Mouse (Mus musculus) right cerebral cortex, adult 18-20 months (tissue): Measurements from ENCODE around the gene Sirt2.

ENCODE experiments used
- DNase-seq: peaks from one replicate; pipeline ENCODE4 v3.0.0; 2022; ENCODE audit warnings: mixed read lengths

The Sirt2 gene

DNA sequence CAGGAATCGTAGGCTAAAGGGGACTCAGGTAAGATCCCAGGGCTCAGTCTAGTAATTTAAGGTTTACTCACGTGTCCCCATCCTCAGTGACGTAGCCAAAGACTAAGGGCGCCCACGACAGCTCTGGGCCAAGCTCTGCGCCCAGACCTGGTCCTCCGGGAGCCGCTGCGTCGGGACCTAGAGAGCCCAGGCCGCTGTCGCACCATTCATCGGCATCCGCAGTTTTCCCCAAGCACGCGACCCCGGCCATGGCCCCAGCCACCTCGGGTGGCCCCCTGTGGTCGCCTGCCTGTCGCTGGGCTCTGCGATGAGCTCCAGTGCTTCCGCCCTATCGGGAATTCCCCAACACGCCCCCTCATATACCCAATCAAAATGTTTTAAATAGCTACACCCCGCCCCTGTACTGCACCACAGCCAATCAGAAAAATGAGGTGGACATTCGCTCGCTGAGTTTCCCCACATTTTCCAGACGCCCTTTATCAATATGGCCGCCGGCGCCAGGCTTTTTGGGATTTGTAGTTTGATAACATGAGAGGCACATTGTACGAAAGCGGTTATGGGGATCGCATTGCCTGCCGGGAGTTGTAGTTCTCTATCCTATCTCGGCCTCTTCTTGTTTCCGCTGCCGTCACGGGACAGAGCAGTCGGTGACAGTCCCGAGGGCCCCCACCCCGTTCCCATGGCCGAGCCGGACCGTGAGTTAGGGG is at the start of gene Sirt2:
TSS of gene Sirt2 (plus strand) at position 563 of the 707 bp plus-strand sequence.
- peak; percentile 99 for DNase-seq

DNA sequence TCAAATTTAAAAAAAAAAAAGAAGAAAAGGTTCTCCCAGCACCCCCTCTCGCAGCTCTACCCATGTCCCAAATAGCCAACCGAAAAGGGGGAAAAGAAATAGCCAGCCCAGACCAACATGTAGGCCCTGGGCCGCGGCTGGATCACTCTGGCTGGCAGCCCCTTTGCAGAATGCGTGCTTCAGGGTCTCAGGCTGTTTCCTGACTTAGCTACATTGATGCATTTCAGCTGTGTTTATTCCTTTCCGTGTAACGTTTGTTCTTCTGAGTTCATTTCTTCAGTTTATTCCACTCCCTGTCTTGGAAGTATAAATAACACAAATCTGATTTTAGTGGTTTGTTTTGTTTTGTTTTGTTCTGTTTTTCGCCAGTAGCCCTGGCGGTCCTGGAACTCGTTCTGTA is 48.8 kb upstream of the Sirt2 start:
- no peak for DNase-seq

DNA sequence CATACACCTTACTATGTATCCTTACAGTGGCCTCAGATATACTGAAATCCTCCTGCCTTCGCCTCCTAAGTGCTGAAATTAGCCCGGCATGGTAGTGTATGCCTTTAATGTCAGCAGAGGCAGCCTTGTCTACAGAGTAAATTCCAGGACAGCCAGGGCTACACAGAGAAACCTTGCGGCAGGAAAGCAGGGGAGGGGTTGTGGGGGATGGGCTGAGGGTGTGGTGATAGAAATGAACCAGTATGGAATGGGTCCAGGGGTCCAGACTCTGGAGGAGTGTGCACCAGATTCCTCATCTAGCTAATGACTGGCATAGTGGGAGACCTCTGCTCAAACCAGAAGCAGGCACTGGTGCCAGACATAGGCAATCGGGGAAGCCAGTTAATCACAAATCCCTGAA is 47.4 kb upstream of the Sirt2 start:
- no peak for DNase-seq

DNA sequence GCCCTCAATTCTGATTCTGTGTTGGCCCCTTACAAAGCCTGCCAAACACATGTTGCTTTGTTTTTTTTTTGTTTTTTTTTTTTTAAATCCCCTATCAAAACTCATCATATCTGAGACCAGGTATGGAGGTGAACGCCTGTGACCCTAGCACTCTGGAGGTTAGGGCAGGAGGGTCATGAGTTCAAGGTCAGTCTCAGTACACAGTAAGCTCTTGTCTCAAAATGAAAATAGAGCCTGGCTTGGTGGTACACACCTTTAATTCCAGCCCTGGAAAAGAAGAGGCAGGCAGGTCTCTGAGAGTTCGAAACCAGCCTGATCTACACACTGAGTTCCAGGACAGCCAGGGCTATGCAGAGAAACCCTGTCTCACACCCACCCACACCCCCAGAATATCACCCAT is 46.9 kb upstream of the Sirt2 start:
- DNase-seq = no peak

DNA sequence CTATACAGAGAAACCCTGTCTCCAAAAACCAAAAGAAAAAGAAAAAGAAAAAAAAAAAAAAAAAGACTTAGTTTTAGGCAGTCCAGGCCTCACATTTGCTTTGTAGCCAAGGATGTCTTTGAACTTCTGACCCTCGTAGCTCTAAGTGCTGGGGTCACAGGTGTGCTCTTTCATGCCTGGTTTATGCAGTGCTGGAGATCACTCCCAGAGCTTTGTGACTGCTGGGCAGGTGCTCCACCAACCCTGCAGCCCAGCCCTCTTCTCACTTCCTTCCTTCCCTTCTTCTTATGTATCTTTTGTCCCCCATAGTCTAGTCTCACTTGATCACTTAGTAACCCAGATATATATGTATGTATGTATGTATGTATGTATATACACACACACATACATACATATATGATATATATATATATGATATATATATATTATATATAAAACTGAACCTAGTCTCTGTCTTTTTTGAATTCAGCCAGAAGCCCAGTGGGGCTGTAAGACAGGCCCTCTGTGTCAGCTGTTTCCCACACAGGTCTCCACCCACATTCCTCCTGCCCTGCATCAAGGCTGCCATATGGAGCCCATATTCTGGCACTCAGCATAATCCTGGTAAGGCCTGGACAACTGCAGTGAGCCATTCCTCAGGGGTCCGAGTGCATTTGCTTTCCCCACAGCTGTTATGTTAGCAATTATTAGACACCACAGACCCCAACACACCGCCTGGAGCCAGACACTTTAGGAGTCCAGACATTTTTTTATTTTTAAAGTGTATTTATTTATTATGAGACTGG is 45.6 kb upstream of the Sirt2 start:
- DNase-seq = no peak

DNA sequence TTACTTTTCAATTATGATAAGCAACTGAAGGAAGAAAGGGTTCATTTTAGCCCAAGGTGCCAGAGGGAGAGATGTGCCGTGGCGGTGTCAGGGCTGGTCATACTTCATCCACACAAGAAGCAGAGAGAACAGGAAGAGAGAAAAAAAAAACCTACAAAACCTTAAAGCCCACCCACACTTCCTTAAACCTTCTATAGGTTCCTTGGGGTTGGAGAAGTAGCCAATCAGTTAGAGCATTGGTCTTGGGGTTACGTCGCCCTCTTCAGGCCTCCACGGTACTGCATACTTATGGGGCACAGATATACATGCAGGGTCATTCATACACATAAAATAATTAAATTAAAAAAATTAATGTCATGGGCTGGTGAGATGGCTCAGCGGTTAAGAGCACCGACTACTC is 44.5 kb upstream of the Sirt2 start:
- no peak for DNase-seq

DNA sequence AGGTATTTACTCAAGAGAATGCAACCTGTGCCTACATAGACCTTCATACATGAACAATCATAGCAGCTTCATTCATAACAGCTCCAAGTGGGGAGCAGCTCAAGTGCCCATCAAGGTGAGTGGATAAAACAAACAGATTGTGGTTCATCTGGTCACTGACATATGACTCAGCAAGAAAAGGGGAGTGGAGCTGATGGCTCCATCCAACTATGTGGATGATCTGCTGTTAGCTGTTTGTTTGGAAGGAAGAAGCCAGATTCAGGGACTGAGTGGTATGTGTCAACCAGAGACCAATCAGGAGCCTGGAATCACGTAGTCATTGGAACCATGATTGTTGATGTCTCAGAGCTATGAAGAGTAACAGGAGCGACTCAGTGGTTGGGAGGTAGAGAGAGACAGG is 41.9 kb upstream of the Sirt2 start:
- no peak for DNase-seq

DNA sequence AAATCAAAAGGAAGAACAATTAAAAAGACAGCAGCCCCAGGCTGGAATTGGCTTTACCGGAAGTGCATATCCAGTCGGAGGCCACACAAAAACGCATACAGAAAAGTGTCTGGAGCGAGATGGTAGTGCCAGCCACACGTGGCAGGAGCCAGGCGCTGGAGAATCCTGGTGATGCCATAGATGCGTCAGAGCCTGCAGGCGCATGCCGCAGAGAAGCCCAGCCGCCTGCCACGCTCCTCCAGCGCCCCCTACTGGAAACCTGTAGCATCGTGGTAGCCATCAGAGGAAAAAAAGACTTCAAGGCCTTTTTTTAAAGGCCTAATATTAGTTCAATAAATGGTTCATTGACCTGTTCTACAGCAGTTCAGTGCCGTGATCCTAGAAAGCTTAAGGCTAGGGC is 39.9 kb upstream of the Sirt2 start:
- DNase-seq = peak; percentile 88

DNA sequence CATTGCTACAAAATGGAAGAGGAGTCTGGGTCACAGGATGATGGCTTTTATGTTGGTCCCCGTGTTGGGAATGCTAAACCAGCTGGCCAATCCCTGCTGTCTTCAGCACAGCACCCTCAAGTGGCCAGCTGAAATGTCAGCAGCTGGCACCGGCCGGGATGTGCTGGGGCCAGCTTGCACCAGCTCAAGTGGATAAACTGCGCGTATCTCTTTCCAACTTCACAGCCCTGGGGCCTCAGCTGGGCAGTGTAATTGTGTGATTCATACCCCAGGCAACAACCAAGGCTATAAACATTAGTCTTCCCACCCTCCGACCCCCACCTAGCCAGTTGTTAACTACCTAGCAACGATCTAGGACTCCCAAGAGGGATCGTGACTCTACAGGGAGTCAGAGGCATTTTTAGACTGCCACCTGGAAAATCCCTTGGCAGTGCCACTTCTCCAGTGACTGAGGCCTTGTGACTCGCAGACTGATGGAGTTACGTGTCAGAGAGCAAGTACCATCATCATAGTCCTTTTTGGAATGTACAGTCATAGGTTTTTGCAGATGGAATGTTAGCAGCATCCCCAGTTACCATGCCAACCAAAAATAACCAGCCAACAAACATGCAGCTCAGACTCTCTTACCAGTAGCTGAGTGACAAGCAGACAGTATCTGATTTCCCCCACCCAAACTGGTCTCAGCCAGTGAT is 38.7 kb upstream of the Sirt2 start:
- peak; percentile 46 for DNase-seq

DNA sequence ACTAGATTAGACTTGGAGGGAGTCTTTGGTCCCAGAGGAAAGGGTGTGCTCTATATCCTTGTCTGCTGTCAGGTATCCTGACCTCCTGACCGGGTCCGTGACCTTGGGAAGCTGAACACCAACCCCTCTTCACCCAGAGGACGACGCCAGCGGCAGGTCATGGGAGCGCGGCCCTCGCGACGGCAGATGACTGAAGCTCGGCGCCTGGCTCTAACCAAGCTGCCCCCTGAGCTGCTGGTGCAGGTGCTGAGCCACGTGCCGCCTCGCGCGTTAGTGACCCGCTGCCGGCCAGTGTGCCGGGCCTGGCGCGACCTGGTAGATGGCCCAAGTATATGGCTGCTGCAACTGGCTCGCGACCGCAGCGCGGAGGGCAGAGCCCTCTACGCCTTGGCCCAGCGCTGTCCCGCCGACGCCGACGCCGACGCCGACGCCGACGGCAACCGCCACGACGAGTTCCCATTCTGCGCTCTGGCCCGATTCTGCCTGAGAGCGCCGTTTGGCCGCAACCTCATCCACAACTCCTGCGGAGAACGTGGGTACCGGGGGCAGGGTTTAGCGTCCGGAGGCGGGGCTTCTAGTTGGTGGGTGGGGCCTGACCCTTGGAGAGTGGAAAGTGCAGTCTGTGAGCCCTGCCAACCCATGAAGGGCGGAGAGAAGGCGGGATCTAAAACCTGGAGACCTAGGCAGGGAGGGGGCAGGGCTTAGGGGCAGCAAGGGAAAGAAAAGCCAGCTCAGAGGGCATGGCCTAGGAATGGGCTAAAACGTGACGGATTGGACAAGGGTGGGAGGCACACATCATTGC is 34.0 kb upstream of the Sirt2 start:
- DNase-seq = peak; percentile 57

DNA sequence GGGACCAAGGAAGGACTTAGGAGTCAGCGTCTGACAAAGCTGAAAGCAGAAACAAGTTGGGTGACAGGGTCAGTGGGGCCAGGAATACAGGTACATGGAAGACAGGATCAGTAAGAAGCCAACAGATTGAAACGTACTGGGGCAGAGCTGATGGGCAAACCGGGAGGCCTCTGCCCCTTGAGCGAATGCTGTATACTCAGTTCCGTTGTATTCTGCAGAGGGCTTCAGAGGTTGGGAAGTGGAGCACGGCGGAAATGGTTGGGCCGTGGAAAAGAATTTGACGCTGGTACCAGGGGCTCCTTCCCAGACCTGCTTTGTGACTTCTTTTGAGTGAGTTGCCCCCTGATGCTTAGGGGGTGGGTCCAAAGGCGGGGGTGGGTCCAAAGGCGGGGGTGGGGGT is 33.3 kb upstream of the Sirt2 start:
- no peak for DNase-seq

DNA sequence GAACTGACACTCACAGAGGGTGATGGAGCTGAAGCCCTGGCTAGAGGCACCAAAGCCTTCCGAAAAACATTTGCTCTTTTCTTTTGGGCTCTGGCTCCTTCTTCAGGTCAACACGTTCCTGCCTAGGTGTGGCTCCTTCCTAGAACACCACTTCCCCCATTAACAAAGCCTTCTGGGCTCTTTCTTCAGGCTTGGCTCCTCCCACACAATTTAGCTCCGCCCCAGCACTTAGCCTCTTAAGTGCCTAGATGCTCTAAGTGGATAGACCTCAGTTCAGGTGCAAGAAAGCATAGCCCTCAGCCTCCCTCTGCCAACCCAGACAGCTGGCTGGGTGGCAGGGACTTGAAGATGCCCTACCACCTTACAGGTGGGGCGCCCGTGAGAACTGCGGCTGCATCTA is 30.8 kb upstream of the Sirt2 start:
- DNase-seq = no peak

DNA sequence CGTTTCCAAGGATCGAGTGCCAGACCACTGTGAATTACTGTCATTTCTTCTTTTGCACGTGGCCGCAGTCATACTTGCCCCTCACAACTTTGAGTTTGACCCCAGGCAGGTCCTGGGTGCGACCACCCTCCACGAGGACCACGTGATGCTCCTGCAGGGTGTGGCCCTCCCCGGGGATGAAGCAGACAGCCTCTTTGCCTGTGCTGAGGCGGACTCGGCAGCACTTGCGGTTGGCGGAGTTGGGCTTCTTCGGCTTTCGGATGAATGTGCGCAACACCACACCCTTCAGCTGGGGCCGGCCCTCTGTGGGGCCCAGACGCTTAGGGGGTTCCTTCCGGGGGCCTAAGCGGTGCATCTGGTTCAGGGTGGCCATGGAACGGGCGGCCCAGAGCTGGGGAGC is 26.7 kb upstream of the Sirt2 start:
- no peak for DNase-seq

DNA sequence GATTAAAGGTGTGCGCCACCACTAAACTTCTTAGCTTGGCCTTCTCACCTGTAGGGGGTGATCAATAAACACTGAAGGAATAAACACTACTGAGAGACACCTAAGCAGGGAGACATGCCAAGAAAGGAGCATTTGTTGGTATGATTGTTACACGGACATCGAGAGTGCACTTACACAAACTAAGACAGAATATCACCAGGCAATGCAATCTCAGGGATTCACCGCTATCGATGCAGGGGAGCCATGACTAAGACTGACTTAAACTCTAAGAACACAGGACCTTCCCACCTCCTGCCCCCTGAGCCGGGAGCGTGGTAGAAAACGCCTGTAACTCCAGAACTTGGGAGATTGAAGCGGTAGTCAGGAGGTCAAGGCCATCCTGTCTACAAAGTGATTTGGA is 25.6 kb upstream of the Sirt2 start:
- no peak for DNase-seq

DNA sequence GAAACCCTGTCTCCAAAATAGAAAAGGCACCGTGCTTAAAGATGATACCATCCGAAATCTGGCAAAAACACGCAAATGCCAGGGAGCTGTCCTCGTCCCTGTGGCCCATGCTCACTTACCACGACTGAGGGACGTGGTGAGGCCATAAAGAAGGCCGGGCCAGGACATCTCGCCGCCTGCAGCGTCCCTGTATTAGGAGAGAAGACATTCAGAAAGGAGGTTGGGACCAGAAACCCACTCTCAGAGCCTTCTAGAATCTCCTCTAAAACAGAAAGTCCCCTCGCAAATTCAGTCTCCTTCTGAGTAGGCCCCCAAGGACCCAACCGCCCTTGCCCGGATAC is 25.2 kb upstream of the Sirt2 start:
- DNase-seq = no peak

DNA sequence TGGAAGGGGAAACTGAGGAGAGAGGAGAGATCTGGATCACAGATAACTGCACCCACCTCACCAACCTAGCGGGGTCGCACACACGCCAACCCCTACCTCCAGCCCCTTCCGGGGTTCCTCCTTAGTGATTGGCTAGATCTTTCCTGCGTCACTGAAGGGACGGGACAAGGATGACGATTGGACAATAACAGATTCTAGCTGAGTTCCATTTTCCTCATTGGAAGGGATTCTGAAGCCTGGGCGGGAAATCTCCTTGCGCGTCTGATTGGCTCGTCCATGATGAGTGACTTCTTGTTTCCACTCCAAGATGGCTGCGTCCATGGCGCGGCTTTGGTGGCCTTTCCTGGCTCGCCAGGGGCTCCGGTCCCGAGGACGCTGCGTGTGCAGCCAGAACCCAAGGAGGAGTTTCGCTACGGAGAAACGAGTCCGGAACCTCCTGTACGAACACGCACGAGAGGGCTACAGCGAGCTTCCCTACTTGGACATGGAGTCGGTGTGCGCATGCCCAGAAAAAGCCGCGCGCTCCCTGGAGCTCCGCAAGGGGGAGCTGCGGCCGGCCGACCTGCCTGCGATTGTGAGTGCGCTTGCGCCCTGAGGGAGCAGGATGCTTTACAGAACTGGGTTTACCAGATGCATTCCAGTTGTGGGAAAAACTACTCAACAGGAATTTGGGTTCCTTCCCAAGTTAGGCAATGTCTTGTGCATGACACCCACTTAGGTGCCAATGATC is 24.7 kb upstream of the Sirt2 start, which contains the start of the genes Mrps12 and Sars2:
TSS of gene Mrps12 (minus strand) at position 112 of the 730 bp plus-strand sequence.
TSS of gene Sars2 (plus strand) at position 284 of the 730 bp plus-strand sequence.
- DNase-seq = peak; percentile 97

DNA sequence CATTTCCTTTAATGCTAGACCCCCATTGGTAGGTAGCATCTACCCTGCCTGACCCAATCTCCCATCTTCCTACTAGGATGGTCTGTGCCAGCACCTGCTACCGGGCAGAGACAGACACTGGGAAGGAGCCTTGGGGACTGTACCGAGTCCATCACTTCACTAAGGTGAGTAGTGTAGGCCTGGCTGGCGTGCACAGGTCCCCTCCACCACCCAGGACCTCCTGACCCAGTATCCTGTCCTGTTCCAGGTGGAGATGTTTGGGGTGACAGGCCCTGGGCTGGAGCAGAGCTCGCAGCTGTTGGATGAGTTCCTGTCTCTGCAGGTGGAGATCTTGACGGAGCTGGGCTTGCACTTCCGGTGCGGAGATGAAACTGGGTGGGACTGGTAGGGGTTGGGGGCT is 16.6 kb upstream of the Sirt2 start:
- DNase-seq = no peak

DNA sequence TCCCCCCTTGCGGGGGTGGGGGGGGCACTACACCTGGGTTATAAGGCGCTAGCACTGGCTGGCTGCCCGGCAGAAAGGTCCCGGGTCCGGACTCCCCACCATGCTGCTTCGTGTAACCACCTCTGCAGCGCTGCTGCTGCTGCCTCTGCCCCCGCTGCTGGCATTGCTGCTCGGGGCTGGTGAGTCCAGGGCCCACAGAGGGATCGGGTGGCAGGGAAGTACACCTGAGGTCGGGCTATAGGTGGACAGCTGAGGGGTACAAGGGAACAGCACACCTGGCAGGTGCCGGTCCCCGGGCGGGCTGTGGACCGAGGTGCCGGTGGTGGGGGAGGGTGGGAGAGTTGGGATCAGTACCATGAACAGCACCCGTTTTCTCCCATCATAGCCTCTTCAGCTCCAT is 10.5 kb upstream of the Sirt2 start, which contains the start of gene Ccer2:
TSS of gene Ccer2 (plus strand) at position 96 of the 400 bp plus-strand sequence.
- DNase-seq = no peak

DNA sequence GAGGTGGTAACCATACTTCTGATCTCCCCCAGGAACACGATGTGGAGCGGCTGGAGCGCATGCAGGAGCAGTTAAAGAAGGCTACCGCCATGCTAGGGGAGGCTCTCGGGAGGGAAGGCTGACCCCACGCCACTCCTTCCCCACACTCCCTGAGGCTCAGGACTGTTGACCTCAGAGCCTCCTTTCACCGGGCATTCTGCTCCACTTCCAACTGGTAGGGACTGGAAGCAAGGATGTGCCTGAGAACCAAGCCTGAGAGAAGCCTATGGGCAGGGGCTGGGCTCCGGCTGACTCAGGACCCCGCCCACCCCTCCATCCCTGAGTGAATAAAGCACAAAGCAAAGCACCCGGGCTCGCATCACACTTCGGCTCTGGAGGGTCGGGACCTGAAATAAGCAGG is 7.9 kb upstream of the Sirt2 start:
- DNase-seq = no peak

DNA sequence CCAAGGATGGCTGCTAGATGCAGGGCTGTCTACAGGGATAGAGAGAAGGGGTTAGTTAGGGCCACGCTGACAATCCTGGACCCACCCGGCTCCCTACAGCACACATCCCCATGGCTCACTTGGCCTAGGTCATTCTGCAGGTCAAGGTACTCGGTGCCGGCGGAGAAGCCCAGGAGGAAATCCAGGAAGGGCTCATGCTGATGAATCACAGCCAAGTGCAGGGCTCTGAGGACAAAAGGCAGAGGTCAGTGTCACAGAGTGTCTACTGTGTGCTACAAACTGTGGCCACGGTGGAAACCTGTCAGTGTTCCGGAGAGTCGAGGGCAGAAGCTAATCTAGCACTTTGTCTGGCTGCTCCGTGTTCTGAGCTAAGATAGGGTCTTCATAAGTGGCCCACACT is 4.6 kb upstream of the Sirt2 start:
- DNase-seq = no peak

DNA sequence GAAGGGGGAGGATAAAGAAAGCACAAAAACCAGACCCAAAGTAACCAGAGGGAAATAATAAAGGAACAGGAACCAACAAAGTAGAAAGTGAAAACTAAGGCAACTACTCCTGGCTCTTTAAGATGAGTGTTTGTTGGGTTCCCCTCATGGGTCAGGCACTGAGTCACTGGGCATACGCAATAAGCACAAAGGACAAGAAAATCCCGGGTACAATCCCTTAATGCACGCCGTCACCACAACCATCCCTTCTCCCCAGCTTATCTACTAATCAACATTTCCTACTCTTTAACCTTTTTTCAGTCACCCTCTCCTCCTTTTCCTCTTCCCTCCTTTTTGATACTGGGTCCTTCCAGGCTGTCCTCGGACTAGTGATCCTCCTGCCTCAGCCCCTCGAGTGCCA is 1.3 kb upstream of the Sirt2 start:
- no peak for DNase-seq

DNA sequence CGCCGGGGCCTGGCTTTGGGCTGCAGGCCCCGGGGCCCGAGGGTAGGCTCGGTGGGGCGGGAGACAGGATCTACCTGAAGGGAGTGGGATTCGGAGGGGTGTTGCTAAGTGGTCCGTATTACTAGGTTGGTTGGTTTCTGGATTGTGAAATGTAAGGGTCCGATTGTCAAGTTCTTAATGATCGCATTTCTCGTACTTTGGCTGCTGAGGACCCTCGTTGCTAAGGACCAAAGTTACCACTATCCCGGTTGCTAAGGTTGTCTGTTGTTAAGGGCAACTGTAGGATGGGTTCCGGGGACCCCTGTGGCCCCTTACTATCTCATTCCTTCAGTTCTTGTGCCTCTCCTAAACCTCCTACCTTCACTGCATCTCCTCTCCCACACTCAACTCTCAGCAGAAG is 375 bp downstream of the Sirt2 start:
- no peak for DNase-seq
